Mouse (Mus musculus): ENCODE results near the gene Zfp341. TPM values are rescaled to one million over a fixed set of nuclear protein-coding genes. Genes with fewer than 3 reads are reported as not detected.

Zfp341 gene
- 1 to 10 TPM; 4.3 to 4.5 TPM for total RNA-seq (2023)

DNA sequence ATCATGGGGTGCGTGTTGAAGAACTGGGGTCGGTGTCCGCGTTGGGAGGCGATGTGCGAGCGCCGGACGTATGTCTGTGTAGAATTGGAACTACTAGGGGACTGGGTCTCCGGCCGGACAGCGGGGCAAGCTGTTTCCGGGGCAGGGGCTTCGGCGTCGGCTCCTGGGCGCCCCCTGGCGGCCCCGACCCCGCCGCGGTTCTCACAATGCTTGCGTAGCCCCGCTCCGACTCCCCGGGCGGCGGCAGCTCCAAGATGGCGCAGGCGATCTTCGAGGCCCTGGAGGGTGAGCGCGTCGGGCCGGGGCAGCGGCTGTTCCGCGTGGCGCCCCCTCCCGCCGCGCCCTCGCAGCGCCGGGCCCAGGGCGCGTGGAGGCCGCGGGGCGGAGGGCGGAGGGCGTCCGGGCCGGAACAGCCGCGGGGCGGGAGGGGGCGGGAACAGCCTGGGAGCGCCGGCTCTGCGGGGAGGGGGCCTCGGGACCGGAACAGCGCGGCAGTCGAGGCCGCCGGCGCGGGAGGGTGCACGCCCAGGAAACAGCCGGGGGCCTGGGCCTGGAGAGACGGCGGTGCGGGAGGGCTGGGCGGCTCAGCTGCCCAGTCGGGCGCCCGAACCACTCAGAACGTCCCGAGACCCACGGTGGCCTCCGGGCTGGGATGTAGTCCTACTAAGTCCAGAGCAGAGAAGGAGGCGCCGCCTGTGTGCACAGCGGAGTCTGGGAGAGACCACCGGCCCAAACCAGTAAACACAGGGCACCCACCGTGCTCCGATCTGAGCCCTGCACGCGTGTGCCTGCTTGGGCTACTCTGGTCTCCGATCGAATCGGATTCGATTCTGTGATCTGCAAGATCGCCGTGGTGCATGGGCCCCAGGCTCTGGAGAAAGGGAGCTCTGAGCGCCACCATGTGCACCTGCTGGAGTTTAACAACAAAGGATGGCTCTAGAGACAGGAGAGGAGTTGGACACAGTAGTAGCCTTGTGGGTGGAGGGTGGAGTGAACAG lies at the start of gene Zfp341, which contains the start of gene 4930519P11Rik:
Gene Zfp341 (plus strand): TSS at position 180 of the 998 bp plus-strand sequence.
Gene 4930519P11Rik (minus strand): TSS at position 320 of the 998 bp plus-strand sequence.

DNA sequence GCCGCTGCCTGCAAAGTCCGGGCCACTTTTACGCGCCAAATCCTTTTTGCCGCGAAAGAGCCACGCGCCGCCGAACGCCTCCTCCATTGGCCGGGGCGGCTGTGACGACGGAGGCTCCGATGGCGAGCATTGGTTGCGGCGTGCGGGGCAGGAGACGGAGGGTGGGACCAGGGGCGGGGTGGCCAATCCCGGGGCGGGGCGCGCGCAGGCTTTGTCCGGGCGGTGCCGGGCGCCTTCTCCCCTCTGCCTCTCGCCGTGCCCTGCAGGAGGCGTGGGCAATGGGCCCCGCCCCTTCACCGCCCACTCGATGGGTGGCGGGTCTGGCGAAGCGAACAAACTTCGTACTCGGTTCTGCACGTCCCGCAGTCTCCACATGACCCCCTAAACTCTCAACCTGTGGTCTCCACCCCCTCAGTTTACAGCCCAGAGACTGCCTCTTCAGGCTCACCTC lies 43.2 kb upstream of the Zfp341 start, which contains the start of gene E2f1:
Gene E2f1 (minus strand): TSS at position 57 of the 451 bp plus-strand sequence.

DNA sequence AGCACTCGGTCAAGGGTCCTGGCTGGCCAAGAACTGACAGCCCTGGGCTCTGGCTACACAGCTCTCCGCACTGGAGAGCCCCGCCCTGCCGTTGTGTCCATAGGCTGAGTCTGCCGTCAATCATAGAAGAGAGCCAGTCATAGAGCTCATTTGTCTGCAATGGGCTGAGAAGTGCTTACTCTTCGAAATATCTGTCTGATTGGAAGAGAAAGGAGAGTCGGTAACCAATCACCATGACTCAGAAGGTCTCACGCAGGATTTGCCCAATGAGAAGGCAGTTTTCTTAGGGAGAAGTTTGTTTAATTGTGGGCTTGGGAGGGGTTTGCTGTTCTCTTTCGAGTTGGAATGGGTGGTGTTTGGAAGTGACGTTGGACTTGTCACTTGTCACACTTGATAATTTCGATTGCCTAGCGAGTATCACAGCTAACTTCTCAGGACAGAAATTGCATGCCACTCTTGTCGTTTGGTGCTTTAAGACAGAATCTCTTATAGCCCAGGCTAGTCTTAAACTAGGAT lies 9.4 kb upstream of the Zfp341 start, which contains the start of gene Pxmp4:
Gene Pxmp4 (minus strand): TSS at position 71 of the 516 bp plus-strand sequence.

DNA sequence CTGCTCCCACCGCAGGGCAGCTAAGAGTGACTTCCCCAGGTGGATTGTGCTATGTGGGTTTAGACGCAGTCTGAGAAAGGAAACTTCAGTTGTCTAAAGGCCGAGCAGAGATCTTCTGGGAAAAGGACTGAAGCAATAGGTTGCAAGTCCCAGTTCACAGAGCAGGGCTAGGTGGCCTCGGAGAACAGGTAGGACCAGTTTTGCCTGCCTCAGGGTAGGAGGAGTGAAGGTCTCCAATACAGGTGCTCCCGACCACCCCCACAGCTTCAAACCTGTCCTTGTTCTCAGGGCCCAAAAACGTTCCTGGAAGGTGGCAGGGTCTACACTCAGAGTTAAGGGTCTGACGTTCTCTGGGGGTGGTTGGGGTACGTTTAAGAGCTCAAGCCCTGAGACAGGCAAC lies 38.3 kb downstream of the Zfp341 start, which contains the start of gene Chmp4b:
Gene Chmp4b (plus strand): TSS at position 343 of the 400 bp plus-strand sequence.

Other genes with a start within 250 kb of the Zfp341 start
- gene Cdk5rap1, start 240.3 kb upstream of the Zfp341 start, total RNA-seq (2023), result 1 to 10 TPM; 7.5 to 7.9 TPM
- 1 to 10 TPM; 1.4 to 2.0 TPM for gene Snta1, start 205.2 kb upstream of the Zfp341 start, total RNA-seq (2023)
- 10 to 100 TPM; 18.3 to 18.5 TPM for gene Cbfa2t2, start 176.8 kb upstream of the Zfp341 start, total RNA-seq (2023)
- gene 1700003F12Rik, start 66.2 kb upstream of the Zfp341 start, total RNA-seq (2023), result not detected
- gene Actl10, start 61.5 kb upstream of the Zfp341 start, total RNA-seq (2023), result under 1 TPM in 1 of 2 experiments, not detected in 1; 0.35 TPM
- gene Necab3, start 54.4 kb upstream of the Zfp341 start, total RNA-seq (2023), result 1 to 10 TPM; 2.3 to 2.4 TPM
- gene E2f1, start 43.4 kb upstream of the Zfp341 start, total RNA-seq (2023), result 10 to 100 TPM; 20.6 to 24.3 TPM
- 10 to 100 TPM; 17.3 to 18.7 TPM for gene Pxmp4, start 9.6 kb upstream of the Zfp341 start, total RNA-seq (2023)
- gene 4930519P11Rik, start 140 bp downstream of the Zfp341 start, total RNA-seq (2023), result not detected
- 100 to 1,000 TPM; 162 to 170 TPM for gene Chmp4b, start 38.4 kb downstream of the Zfp341 start, total RNA-seq (2023)
- gene Gm14214, start 156.7 kb downstream of the Zfp341 start, total RNA-seq (2023), result not detected
- 100 to 1,000 TPM; 178 to 179 TPM for gene Raly, start 177.8 kb downstream of the Zfp341 start, total RNA-seq (2023)
- gene a, start 178.1 kb downstream of the Zfp341 start, total RNA-seq (2023), result not detected

All from neutrophil, adult 83 days (primary cell).